Mouse (Mus musculus) midbrain, embryonic 10.5 days (tissue): ENCODE data around the gene Ablim1. TPM values are rescaled to one million over a fixed set of nuclear protein-coding genes. Genes with fewer than 3 reads are reported as not detected.

ENCODE experiments used
- DNase-seq: peaks from one replicate; pipeline ENCODE4 v3.0.0-alpha.2; 2017; ENCODE audit warnings: low spot score
- H3K27ac ChIP-seq: fragments of 300-500 bp; sonication (generic); replicated peaks from 2 replicates; pipeline ENCODE4 v1.5.1; 2016; ENCODE audit warnings: mild to moderate bottlenecking
- H3K27me3 ChIP-seq: fragments of 300-500 bp; sonication (generic); 2 replicates; pipeline ENCODE4 v1.6.1; 2016; ENCODE audit warnings: low read depth, mild to moderate bottlenecking; ENCODE audit not compliant: poor library complexity, severe bottlenecking
- H3K36me3 ChIP-seq: fragments of 300-500 bp; sonication (generic); 2 replicates; pipeline ENCODE4 v1.6.1; 2016; ENCODE audit warnings: mild to moderate bottlenecking, moderate library complexity
- H3K4me1 ChIP-seq: fragments of 300-500 bp; sonication (generic); 2 replicates; pipeline ENCODE4 v1.6.1; 2016
- H3K4me3 ChIP-seq: fragments of 300-500 bp; sonication (generic); 2 replicates; pipeline ENCODE4 v1.5.1; 2016; ENCODE audit warnings: mild to moderate bottlenecking, moderate library complexity
- H3K9me3 ChIP-seq: fragments of 300-500 bp; sonication (generic); replicated peaks from 2 replicates; pipeline ENCODE4 v1.6.1; 2016; ENCODE audit warnings: mild to moderate bottlenecking
- WGBS: fragments of 180-500 bp; shearing (Covaris S2); methylation state at CpG from one replicate; pipeline ENCODE4 v1.1.7; 2016; 5-methylcytosine and 5-hydroxymethylcytosine counted together
- polyA plus RNA-seq: library from polyadenylated mRNA; unstranded; fragments of >200 nt; fragmentation: Nextera tagmentation; extraction: Ambion mirVana; gene quantifications from 2 replicates; pipeline ENCODE4 v1.2.1, GENCODE M21; 2016

Gene Ablim1
- polyA plus RNA-seq, 1 experiment from 2014 or later = 17.8 TPM

DNA sequence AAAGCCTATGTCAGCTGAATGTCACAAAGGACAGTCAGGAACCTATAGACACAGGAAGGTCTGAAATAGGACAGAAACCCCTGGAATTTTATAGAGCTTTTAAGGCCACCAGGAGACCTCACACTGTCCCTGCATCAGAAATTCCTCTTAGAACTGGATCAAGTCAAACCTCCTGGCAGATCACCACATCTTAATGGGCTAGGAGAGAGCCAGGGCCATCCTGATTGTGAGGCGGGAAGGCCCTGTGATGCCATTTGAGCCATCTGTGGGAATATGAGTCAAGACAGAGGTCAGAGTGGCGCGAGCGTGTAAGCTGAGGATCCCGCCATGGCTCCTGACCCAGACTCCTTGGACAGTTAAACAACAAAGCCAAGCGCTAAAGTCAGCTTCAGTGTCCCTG lies 133.4 kb downstream of the Ablim1 start:
- H3K27ac ChIP-seq = no peak overlapping the region
- 0 out of 2 replicates have a peak, but pooled peaks cover 4% of the 10 kb centered on the region for H3K4me1 ChIP-seq
- no peaks in the 10 kb centered on the region for H3K27me3 ChIP-seq
- no peaks in the 10 kb centered on the region for H3K36me3 ChIP-seq
- no peak overlapping the region for H3K4me3 ChIP-seq
- 91% methylated on average over 6 of the region's 6 CpGs for WGBS
- no peaks in the 10 kb centered on the region for H3K9me3 ChIP-seq
- DNase-seq = no peak

DNA sequence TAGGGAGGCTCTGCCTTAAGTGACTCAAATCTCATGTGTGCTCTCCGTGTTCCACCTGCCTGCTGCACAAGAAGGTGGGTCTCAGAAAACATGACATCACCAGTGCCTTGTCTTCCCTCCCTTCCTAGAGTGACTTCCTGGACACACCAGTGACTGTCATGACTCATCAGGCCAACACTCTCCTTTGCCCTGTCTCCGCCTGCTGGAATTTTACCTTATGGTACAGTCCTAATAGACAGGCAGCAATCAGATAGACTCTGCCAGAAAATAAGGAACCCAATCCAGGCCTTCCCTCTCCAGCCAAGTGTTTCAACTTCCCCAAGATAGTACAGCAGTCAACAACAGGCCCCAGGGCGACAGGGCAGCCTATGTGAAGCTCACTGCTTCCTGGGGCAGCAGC lies 133.8 kb downstream of the Ablim1 start:
- Histone ChIP-seq H3K27ac (no peak overlapping the region), H3K4me1 (0 out of 2 replicates have a peak, but pooled peaks cover 4% of the 10 kb centered on the region), H3K36me3 (no peaks in the 10 kb centered on the region), H3K27me3 (no peaks in the 10 kb centered on the region), H3K9me3 (no peaks in the 10 kb centered on the region), H3K4me3 (no peak overlapping the region)
- WGBS = 89% methylated on average over 3 of the region's 3 CpGs
- DNase-seq = no peak

DNA sequence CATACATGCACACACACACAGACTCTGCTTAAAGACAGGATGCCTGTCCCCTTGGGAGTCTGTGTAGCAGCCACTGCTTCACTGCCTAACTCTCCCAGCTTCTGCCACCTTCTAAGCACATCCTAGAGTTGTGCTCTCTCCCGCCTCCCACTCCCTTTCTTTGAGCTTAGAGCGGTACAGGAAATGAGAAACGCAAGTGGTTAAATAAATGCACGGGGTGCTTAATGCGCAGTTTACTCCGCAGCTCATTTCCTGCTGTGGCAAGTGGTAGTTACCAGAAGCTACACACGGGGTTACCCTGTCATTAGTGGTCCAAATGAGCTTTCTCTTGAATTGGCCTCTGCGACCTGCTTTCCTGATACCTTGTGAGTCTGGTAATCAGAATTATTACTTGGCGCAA lies 134.4 kb downstream of the Ablim1 start:
- no peaks in the 10 kb centered on the region for H3K36me3 ChIP-seq
- no peak for DNase-seq
- H3K4me3 ChIP-seq = no peak overlapping the region
- H3K27me3 ChIP-seq = no peaks in the 10 kb centered on the region
- 90% methylated on average over 9 of the region's 9 CpGs for WGBS
- H3K27ac ChIP-seq = no peak overlapping the region
- 0 out of 2 replicates have a peak, but pooled peaks cover 4% of the 10 kb centered on the region for H3K4me1 ChIP-seq
- H3K9me3 ChIP-seq = no peaks in the 10 kb centered on the region

DNA sequence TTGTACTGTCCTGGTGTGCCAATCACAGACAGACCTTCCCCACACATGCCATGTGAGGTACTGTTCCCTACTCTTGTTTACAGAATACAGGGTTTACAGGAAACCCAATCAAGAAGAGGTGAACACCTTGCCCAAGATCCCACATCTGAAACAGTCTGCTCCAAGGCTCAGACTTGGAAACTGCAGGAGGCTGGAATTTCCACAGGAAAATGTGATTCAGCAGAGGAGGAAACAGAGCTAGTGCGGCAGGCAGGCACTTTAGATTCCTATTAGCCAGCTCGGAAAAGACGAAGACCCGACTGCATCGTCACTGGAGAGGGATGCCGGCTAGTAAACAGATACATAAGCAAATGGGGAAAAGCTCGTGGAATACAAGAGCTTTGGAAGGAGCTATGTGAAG lies 135.4 kb downstream of the Ablim1 start:
- no peak for DNase-seq
- WGBS = 88% methylated on average over 7 of the region's 7 CpGs
- Histone ChIP-seq H3K27ac (no peak overlapping the region), H3K9me3 (no peaks in the 10 kb centered on the region), H3K36me3 (no peaks in the 10 kb centered on the region), H3K27me3 (no peaks in the 10 kb centered on the region), H3K4me1 (0 out of 2 replicates have a peak, but pooled peaks cover 4% of the 10 kb centered on the region), H3K4me3 (no peak overlapping the region)

DNA sequence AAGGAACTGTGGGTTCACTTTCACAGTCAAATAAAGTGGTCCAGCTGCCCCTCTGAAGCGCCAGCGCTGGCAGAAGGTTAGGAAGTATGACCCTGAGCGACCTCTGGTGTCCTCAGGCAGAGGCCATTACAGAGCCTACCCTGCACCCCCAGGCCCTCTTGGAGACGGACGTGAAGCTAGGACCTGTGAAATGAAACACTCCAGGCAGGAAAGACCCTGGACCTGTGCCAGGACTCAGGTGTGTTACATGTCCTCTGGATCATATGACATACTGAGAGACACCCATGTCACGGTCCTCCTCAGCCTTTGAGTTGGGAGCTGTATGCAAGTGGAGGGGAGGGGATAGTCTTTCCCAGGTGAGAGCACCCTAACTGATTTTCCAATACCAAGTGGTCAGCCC lies 137.4 kb downstream of the Ablim1 start:
- Histone ChIP-seq H3K9me3 (no peaks in the 10 kb centered on the region), H3K36me3 (no peaks in the 10 kb centered on the region), H3K4me3 (no peak overlapping the region), H3K4me1 (0 out of 2 replicates have a peak, but pooled peaks cover 4% of the 10 kb centered on the region), H3K27me3 (no peaks in the 10 kb centered on the region), H3K27ac (no peak overlapping the region)
- no peak for DNase-seq
- WGBS = 77% methylated on average over 6 of the region's 6 CpGs

DNA sequence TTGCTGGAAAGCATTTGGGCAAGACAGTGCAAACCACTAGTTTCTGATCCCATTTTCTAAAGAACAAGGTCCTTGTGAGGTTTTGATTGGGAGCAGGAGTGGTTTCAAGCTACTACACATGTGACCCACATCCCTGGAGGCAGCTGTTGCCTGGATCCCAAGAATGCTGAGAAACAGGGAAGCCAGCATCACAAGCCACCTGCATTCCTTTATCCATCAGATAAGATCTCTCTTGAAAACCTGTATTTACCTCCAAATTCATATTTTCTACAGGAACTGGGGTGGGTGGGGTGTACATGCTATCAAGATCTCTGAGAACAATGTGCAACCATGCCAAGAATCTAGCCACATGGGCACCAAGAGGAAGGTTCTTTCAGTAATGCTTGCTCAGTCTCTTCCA lies 139.6 kb downstream of the Ablim1 start:
- Histone ChIP-seq H3K4me3 (no peak overlapping the region), H3K4me1 (0 out of 2 replicates have a peak, but pooled peaks cover 4% of the 10 kb centered on the region), H3K27me3 (no peaks in the 10 kb centered on the region), H3K9me3 (no peaks in the 10 kb centered on the region), H3K27ac (no peak overlapping the region), H3K36me3 (no peaks in the 10 kb centered on the region)
- no peak for DNase-seq

DNA sequence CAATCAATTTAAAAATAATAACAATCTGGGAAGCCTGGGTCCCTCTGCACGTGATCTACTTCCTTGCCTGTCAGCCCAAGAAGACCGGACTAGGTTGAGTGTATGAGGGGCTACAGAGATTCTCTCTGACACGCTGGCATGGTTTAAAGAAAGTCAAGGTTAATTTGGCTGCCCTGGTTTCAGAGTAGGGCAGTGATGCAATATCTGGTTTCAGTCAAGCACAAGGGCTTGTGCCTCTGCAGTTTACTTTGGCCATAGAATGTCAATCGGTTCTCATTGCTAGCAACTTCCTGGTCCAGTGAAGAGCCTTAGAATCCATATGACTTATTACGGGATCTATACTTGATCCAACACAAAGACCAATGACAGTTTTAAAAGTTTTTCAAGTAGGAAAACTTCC lies 140.2 kb downstream of the Ablim1 start:
- Histone ChIP-seq H3K4me1 (0 out of 2 replicates have a peak, but pooled peaks cover 4% of the 10 kb centered on the region), H3K36me3 (no peaks in the 10 kb centered on the region), H3K27ac (no peak overlapping the region), H3K9me3 (no peaks in the 10 kb centered on the region), H3K4me3 (no peak overlapping the region), H3K27me3 (no peaks in the 10 kb centered on the region)
- no peak for DNase-seq
- WGBS = 89% methylated on average over 5 of the region's 5 CpGs

DNA sequence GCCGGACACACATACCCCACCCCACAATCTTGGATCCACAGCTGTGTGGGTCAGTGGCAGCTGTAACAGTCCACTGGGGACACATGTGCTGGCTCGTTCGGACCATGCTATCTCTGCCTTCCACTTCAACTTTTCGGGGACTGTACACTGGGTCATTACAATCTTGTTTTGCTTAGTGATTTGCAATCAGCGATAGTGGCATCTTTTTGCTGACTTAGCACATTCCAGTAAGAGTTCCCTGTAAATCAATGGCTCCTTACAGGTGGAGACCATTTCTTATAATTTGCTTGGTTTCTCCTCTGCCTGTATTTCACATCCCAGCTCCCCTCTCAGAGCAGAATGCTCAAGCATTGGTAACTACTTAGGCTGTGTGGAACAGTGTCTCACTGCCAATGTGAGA lies 140.7 kb downstream of the Ablim1 start:
- WGBS = 87% methylated on average over 5 of the region's 5 CpGs
- Histone ChIP-seq H3K4me1 (0 out of 2 replicates have a peak, but pooled peaks cover 4% of the 10 kb centered on the region), H3K27ac (no peak overlapping the region), H3K4me3 (no peak overlapping the region), H3K9me3 (no peaks in the 10 kb centered on the region), H3K27me3 (no peaks in the 10 kb centered on the region), H3K36me3 (no peaks in the 10 kb centered on the region)
- DNase-seq = no peak

DNA sequence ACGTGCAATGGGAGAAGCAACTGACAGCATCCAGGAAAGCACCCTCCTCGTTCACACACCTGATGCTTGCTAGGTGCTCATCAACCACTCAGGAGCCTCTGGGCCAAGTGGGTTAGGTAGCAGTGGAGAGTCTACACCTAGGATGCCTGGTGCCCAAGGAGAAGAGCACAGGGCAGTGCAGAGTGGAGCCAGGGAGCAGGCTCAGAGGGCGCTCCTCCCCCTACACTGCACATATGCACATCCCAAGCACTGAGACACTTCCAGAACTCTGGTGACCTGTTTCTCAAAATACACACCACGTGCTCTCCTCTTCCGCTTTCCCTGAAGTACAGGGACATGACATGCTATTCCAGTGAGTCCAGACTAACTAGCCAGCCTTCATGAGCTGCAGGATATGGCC lies 142.4 kb downstream of the Ablim1 start:
- no peaks in the 10 kb centered on the region for H3K27me3 ChIP-seq
- H3K36me3 ChIP-seq = no peaks in the 10 kb centered on the region
- no peak for DNase-seq
- 0 out of 2 replicates have a peak, but pooled peaks cover 3% of the 10 kb centered on the region for H3K4me1 ChIP-seq
- no peak overlapping the region for H3K27ac ChIP-seq
- no peak overlapping the region for H3K4me3 ChIP-seq
- H3K9me3 ChIP-seq = no peaks in the 10 kb centered on the region
- 85% methylated on average over 5 of the region's 5 CpGs for WGBS

DNA sequence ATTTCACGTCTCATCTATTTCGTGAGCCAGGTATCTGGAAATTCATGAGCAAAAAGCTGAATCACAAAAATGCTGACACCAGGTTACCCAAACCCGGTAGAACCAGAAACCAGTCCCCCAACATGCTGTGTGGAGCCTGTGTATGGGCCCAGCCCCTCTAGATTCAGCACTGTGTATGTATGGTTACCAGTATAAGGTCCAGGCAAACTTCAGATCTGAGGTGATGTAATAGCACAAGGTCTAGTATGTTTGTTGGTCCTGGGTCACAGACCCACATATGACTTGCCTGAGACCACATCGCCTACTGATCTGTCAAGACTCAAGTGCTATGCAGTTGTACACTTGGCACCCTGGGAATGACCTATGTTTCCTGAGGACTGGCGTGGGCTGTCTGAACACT lies 143.8 kb downstream of the Ablim1 start:
- no peaks in the 10 kb centered on the region for H3K9me3 ChIP-seq
- no peak overlapping the region for H3K27ac ChIP-seq
- 90% methylated on average over 5 of the region's 5 CpGs for WGBS
- no peak overlapping the region for H3K4me3 ChIP-seq
- no peaks in the 10 kb centered on the region for H3K36me3 ChIP-seq
- no peaks in the 10 kb centered on the region for H3K27me3 ChIP-seq
- H3K4me1 ChIP-seq = no peaks in the 10 kb centered on the region
- no peak for DNase-seq

DNA sequence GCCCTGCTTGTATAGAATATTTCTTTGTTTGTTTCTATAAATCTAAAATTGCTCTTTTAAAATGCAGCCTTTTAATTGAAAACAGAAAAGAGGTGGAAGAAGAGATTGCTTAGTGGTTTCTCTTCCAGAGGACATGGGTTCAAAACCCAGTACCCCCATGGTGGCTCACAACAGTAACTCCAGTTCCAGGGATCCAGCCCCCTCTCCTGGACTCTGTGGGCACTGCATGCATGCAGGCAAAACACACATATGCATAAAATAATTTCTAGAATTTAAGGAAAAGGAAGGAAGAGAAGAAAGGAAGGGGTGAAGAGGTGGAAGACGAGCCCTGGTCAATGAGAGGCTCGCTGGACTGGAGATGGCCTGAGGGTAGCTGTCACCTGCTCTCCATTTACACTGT lies 145.2 kb downstream of the Ablim1 start:
- Histone ChIP-seq H3K27me3 (no peaks in the 10 kb centered on the region), H3K36me3 (no peaks in the 10 kb centered on the region), H3K4me3 (no peak overlapping the region), H3K27ac (no peak overlapping the region), H3K4me1 (no peaks in the 10 kb centered on the region), H3K9me3 (no peaks in the 10 kb centered on the region)
- DNase-seq = no peak
- 82% methylated on average over 2 of the region's 2 CpGs for WGBS

DNA sequence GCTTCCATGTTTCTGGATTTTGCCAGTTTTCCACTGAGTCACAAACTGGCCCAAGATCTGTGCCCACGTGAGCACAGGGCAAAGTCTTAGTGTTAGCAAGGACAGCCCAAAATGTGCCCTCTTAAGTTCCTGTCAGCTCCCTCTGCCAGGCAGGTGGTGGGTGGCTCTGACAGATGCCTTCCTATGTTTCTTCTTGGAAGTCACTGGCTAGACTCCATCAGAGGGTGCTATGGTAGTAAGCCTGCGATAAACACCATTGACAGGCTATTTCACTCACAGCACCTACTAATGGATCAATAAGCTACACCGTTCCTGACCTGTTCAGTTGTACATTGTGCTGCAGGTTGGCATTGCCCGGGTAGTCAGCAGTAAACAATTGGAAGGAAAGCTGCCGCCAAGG lies 147.0 kb downstream of the Ablim1 start:
- Histone ChIP-seq H3K9me3 (no peaks in the 10 kb centered on the region), H3K4me1 (no peaks in the 10 kb centered on the region), H3K27me3 (no peaks in the 10 kb centered on the region), H3K36me3 (no peaks in the 10 kb centered on the region), H3K4me3 (no peak overlapping the region), H3K27ac (no peak overlapping the region)
- DNase-seq = no peak
- 86% methylated on average over 5 of the region's 5 CpGs for WGBS

DNA sequence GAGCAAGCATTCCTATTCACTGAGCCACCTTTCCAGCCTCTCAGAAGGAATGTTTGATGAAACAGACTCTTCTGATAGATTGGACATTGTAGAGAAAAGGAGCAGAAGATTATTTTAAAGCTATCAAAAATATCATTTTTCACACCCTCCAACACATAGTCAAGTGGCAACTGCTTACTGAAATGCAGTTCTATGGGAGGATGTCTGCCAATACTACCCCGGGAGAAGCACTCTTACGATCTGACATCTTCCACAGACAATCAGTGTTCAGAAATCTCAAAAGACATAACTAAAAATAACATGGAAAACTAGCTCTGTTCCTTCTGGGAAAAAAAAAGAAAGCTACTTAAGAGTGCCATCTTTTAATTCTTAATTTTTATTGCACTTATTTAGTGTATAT lies 149.8 kb downstream of the Ablim1 start:
- no peaks in the 10 kb centered on the region for H3K4me1 ChIP-seq
- no peaks in the 10 kb centered on the region for H3K9me3 ChIP-seq
- no peak for DNase-seq
- no peaks in the 10 kb centered on the region for H3K27me3 ChIP-seq
- no peaks in the 10 kb centered on the region for H3K36me3 ChIP-seq
- no peak overlapping the region for H3K27ac ChIP-seq
- WGBS = 88% methylated on average over 2 of the region's 2 CpGs
- H3K4me3 ChIP-seq = no peak overlapping the region

DNA sequence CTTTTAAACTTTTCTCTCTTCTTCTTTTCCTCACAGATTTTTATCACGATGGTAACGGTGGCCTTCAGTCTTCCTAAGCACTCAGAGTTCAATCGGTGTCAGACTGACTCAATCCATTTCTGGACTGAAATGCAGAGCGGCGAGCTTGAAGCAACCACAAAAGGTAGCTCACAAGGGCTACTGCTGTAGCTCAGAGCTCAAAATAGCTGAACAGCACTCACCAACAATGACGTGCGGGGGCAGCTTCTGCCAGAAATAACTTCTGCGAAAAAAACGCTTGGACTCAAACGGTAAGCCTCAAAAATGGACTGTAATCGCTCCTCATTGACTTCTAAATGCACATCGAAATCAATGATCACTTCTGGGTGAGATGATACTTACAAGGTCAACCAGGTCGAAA lies 151.4 kb downstream of the Ablim1 start:
- Histone ChIP-seq H3K27ac (no peak overlapping the region), H3K4me3 (no peak overlapping the region), H3K4me1 (no peaks in the 10 kb centered on the region), H3K27me3 (no peaks in the 10 kb centered on the region), H3K36me3 (no peaks in the 10 kb centered on the region), H3K9me3 (no peaks in the 10 kb centered on the region)
- 89% methylated on average over 13 of the region's 13 CpGs for WGBS
- no peak for DNase-seq
